Mouse (Mus musculus) heart, adult 2 months (tissue): Measurements from ENCODE around the gene Cdk19. TPM values are rescaled to one million over a fixed set of nuclear protein-coding genes. Genes with fewer than 3 reads are reported as not detected.

Source experiments
- DNase-seq, 2 experiments: peaks; one replicate each; pipeline ENCODE4 v3.0.0; 2021
- H3K27ac ChIP-seq: fragments of 200-600 bp; 2 replicates; pipeline ENCODE4 v1.8.1; 2022
- H3K27me3 ChIP-seq: fragments of 200-500 bp; 2 replicates; pipeline ENCODE4 v1.6.1; 2012; ENCODE audit warnings: mild to moderate bottlenecking, low read length, inconsistent platforms, mixed read lengths; ENCODE audit not compliant: control insufficient read depth, insufficient read depth
- H3K36me3 ChIP-seq: fragments of 200-500 bp; 2 replicates; pipeline ENCODE4 v1.6.1; 2012; ENCODE audit warnings: low read length, inconsistent platforms; ENCODE audit not compliant: control insufficient read depth, insufficient read depth
- H3K4me1 ChIP-seq: fragments of 200-500 bp; 2 replicates; pipeline ENCODE4 v1.6.1; 2011; ENCODE audit warnings: low read length; ENCODE audit not compliant: control insufficient read depth, insufficient read depth
- H3K4me3 ChIP-seq: fragments of 200-600 bp; 2 replicates; pipeline ENCODE4 v1.8.1; 2022
- H3K79me2 ChIP-seq: fragments of 200-500 bp; replicated peaks from 2 replicates; pipeline ENCODE4 v1.6.1; 2012; ENCODE audit warnings: mild to moderate bottlenecking, inconsistent platforms, low read length, moderate library complexity, mixed read lengths; ENCODE audit not compliant: control insufficient read depth, insufficient read depth
- H3K9ac ChIP-seq: fragments of 200-500 bp; 2 replicates; pipeline ENCODE4 v1.6.1; 2012; ENCODE audit warnings: low read depth, mild to moderate bottlenecking, control low read depth, inconsistent platforms, low read length, mixed read lengths
- CTCF ChIP-seq: fragments of 200-600 bp; IDR thresholded peaks from 2 replicates; pipeline ENCODE4 v1.8.1; 2022; ENCODE audit warnings: antibody characterized with exemption, mild to moderate bottlenecking, moderate library complexity
- EP300 ChIP-seq: fragments of 200-500 bp; IDR thresholded peaks from 2 replicates; pipeline ENCODE4 v1.6.1; 2011; ENCODE audit warnings: low read depth, low read length, control low read depth; ENCODE audit not compliant: insufficient read depth
- POLR2A ChIP-seq: fragments of 200-500 bp; IDR thresholded peaks from 2 replicates; pipeline ENCODE4 v1.6.1; 2011; ENCODE audit warnings: mild to moderate bottlenecking, low read depth, low read length, control low read depth; ENCODE audit not compliant: insufficient read depth
- WGBS: fragments of 180-500 bp; shearing (Covaris S2); methylation state at CpG from one replicate; pipeline ENCODE4 v1.1.7; 2018; 5-methylcytosine and 5-hydroxymethylcytosine counted together
- intact Hi-C: fragments of 180-260 bp; cut with DNase I; formaldehyde crosslinking; loops from one replicate; pipeline ENCODE4 v1.15.1; 2025
- polyA plus RNA-seq: library from polyadenylated mRNA; depleted of rRNA; stranded (reverse); fragments of >200 nt; gene quantifications from 2 replicates; pipeline ENCODE4 v1.2.3, GENCODE M21; 2012
- total RNA-seq, 2 experiments: library from RNA; stranded (reverse); gene quantifications; 2 replicates each; pipeline ENCODE4 v1.2.3; 2021

Cdk19 gene
- total and polyA plus RNA-seq, 3 experiments, result 5.2 to 15.2 (median 11.5) TPM

GRCm38 (mm10) chr10:40305989-40306388, 33.4 kb upstream of the Cdk19 start:
- intact Hi-C loops, result no loop called here
- no peaks in the 10 kb centered on the region for H3K4me1 ChIP-seq
- 88% methylated on average over 1 of the region's 1 CpGs for WGBS
- H3K9ac ChIP-seq, result no peak overlapping the region
- H3K27ac ChIP-seq, result no peak overlapping the region
- peak; percentile 44 for TF ChIP-seq CTCF
- TF ChIP-seq EP300, result no peak
- TF ChIP-seq POLR2A, result no peak
- peaks cover 2% of the 10 kb centered on the region; the same call in 1 of the 2 replicates for H3K79me2 ChIP-seq
- no peaks in the 10 kb centered on the region for H3K27me3 ChIP-seq
- H3K36me3 ChIP-seq, result no peaks in the 10 kb centered on the region
- no peak overlapping the region for H3K4me3 ChIP-seq
- no peak for DNase-seq

DNA sequence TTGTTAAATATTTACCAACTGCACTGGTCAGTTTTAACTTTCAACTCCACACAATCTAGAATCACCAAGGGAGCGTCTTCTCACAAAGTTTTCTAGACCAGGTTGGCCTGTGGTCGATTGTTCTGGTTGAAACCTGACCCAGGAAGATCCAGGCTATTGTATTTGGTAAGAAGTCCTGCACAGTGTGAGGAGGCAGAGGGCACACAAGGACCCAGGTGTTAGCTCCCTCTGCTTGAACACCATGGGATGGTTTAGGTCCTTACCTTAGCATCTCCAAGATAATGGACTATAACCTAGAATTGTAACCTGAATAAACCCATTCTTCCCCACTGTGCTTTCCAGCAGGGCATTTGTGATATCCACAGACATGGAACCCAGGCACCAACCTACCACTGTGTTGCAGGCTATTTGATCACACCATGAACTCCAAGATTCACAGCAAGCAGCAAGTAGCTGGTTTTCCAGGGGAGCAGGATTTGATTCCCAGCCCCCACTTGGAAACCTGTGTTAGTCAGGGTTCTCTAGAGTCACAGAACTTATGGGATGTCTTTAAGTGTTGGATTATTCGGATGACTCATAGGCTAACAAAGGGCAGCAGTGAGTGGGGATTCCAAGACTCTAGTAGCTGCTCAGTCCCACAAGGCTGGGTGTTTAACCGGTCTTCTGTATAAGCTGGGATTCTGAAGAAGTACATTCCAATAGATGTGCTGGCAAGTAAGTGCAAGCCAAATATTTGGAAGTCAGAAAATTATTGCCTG, 31.4 kb upstream of the Cdk19 start:
- H3K79me2 ChIP-seq, result no peaks in the 10 kb centered on the region
- intact Hi-C loops, result no loop called here
- H3K9ac ChIP-seq, result no peak overlapping the region
- TF ChIP-seq CTCF (no peak), EP300 (no peak), POLR2A (no peak)
- H3K4me1 ChIP-seq, result no peaks in the 10 kb centered on the region
- no peak overlapping the region for H3K4me3 ChIP-seq
- no peak for DNase-seq
- no peaks in the 10 kb centered on the region for H3K27me3 ChIP-seq
- H3K36me3 ChIP-seq, result no peaks in the 10 kb centered on the region
- WGBS, result 67% methylated on average over 4 of the region's 4 CpGs
- no peak overlapping the region for H3K27ac ChIP-seq

DNA sequence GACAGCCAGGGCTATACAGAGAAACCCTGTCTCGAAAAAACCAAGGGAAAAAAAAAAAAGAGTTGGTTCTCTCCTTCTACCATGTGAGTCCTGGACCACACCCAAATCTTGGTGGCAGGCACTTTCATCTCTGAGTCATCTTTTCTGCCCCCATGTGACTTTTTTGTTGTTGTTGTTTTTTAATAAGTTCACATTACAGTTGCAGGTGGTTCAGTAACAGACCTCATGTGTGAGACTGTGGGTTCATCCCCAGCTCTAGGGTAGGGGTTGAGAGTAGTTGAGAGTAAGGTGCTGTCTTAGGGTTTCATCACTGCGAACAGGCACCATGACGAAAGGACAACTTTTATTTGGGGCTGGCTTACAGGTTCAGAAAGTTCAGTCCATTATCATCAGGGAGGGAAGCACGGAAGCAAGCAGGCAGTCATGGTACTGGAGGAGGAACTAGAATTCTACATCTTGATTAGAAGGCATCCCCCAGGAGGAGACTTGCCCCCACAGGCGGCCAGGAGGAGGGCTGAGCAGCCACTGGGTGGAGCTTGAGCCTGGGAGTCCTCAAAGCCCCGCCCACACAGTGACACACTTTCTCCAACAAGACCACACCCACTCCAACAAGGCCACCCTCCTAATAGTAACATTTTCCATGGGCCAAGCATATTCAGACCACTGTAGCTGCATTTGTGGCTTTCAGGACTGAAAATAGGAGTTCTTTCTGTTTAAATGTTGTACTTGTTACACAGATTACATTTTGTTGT, 29.3 kb upstream of the Cdk19 start:
- TF ChIP-seq EP300 (no peak), CTCF (no peak), POLR2A (no peak)
- H3K9ac ChIP-seq, result no peak overlapping the region
- no peaks in the 10 kb centered on the region for H3K27me3 ChIP-seq
- no peaks in the 10 kb centered on the region for H3K36me3 ChIP-seq
- intact Hi-C loops, result no loop called here
- H3K4me1 ChIP-seq, result no peaks in the 10 kb centered on the region
- no peak for DNase-seq
- H3K27ac ChIP-seq, result no peak overlapping the region
- 56% methylated on average over 6 of the region's 6 CpGs for WGBS
- H3K4me3 ChIP-seq, result no peak overlapping the region
- no peaks in the 10 kb centered on the region for H3K79me2 ChIP-seq

GRCm38 (mm10) chr10:40312781-40313180, 26.6 kb upstream of the Cdk19 start:
- H3K36me3 ChIP-seq, result no peaks in the 10 kb centered on the region
- no peaks in the 10 kb centered on the region for H3K27me3 ChIP-seq
- no peaks in the 10 kb centered on the region for H3K79me2 ChIP-seq
- H3K4me3 ChIP-seq, result no peak overlapping the region
- intact Hi-C loops, result no loop called here
- no peak for DNase-seq
- H3K27ac ChIP-seq, result no peak overlapping the region
- no peak overlapping the region for H3K9ac ChIP-seq
- H3K4me1 ChIP-seq, result no peaks in the 10 kb centered on the region
- WGBS, result 53% methylated on average over 4 of the region's 4 CpGs
- no peak for TF ChIP-seq POLR2A
- TF ChIP-seq CTCF, result no peak
- TF ChIP-seq EP300, result no peak

DNA sequence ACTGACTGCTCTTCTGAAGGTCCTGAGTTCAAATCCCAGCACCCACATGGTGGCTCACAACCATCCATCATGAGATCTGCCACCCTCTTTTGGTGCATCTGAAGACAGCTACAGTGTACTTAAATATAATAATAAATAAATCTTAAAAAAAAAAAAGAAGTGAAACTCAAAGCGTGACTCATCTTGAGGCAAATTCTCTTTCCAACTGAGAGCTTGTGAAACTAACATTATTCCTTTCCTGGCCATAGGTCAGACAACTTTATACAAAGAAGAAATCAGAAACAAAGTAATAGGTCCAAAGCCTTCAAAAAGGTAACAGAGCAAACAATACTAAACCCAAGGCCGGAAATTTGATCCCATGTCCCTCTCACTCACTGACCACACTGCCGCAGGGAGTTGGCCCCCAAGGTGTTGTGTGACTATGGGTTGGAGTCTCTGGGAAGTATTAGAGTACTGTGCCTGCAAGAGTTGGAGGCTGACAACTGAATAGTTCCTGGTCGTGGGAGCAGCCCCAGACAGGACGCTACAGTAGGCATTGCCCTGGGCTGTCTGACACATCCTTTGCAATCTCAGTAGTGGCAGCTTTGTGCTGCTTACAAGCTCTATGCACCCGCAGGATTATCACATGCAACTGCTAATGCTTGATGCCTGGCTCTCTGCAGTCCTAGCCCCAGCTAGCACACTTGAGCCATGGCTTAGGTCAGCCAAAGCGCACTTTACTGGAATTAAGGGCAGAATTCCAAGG, 22.4 kb upstream of the Cdk19 start:
- WGBS, result 61% methylated on average over 7 of the region's 7 CpGs
- Histone ChIP-seq H3K4me3 (no peak overlapping the region), H3K27me3 (no peaks in the 10 kb centered on the region), H3K36me3 (no peaks in the 10 kb centered on the region), H3K9ac (no peak overlapping the region), H3K27ac (no peak overlapping the region), H3K4me1 (no peaks in the 10 kb centered on the region), H3K79me2 (no peaks in the 10 kb centered on the region)
- no peak for DNase-seq
- no peak for TF ChIP-seq EP300
- no peak for TF ChIP-seq POLR2A
- TF ChIP-seq CTCF, result no peak
- intact Hi-C loops, result no loop called here

- H3K4me1 ChIP-seq, result no peaks in the 10 kb centered on the region
- H3K4me3 ChIP-seq, result no peak overlapping the region
- no peaks in the 10 kb centered on the region for H3K36me3 ChIP-seq
- WGBS, result 84% methylated on average over 10 of the region's 10 CpGs
- no peak overlapping the region for H3K27ac ChIP-seq
- peak in 1 of 2 experiments; percentile 42 for DNase-seq
- H3K79me2 ChIP-seq, result no peaks in the 10 kb centered on the region
- intact Hi-C loops, result no loop called here
- H3K9ac ChIP-seq, result no peak overlapping the region
- no peaks in the 10 kb centered on the region for H3K27me3 ChIP-seq
- TF ChIP-seq POLR2A (no peak), EP300 (no peak), CTCF (no peak)
Measured at GRCm38 (mm10) chr10:40320306-40320705, 19.1 kb upstream of the Cdk19 start.
